Mouse (Mus musculus): Measurements from ENCODE around the gene Eif4b. TPM values are rescaled to one million over a fixed set of nuclear protein-coding genes. Genes with fewer than 3 reads are reported as not detected.

Eif4b gene
- polyA plus RNA-seq, 2 experiments: 133 to 199 TPM

DNA sequence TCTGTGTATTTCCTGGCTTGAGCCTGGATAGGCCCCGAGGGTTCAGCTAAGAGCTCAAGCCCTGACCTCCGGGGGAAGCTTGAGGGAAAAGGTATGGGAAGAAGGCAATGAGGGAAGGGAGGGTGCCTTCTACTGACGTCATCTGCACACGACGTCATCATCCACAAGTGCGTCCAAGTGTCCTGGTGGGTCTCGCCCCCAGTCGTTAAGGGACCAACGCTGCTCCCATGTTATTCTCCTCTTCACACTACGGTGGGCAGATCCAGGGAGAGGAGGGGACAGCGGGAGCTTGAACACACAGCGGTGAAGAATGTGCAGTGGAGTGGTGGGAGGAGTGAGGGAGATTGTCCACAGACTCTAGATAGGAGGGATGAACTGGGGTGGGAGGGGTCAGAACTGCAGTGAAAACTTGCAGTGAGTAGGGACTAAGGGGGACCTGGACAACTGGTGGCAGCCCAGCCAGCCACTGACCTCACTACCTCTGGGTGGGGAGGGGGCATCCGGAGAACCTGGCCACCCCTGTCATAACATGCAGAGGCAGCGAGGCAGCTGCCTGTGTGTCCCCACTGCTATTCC lies 29.9 kb downstream of the Eif4b start:
- ATAC-seq (ENCODE audit: low FRiP score, low read depth): no peak

DNA sequence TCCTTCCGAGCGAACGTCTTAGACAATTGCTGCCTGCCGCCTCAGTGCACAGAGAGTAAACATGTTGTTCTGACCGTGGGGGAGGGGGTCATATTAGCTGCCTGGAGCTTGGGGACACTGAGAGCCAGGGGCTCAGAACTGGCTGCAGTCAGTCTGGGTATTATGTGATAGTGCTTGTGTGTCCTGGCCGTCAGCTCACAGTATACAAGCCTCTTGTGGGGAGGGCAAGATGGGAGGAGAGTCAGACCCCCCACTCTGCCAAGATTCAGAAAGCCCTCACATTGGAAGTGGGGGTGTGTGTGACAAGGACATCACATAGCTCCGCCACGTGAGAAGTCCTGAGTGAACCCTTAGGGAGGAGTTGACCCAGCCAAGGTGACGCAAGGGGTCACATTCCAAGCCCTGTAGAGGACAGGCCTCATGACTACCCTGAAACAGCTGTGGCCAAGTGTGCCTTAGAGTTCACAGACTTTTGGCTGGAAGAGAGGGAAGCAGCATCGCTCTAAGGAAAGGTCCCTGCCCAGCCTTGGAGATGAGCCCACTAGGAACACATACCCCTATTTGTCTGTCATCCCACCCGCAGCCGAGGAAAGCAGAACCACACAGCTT lies 30.5 kb downstream of the Eif4b start:
- TF ChIP-seq POLR2A (IDR thresholded peaks at IDR 0.05; ENCODE audit: borderline replicate concordance, extremely low read depth, insufficient read depth, insufficient read length): no peak
- no peaks in the 10 kb centered on the region for H3K27me3 ChIP-seq (ENCODE audit: control insufficient read depth, insufficient read depth, low read length)
- peaks cover 34% of the 10 kb centered on the region for H3K36me3 ChIP-seq (ENCODE audit: control insufficient read depth, insufficient read depth, low read length)
- H3K9me3 ChIP-seq (ENCODE audit: control insufficient read depth, low read length): no peaks in the 10 kb centered on the region
- H3K4me1 ChIP-seq (ENCODE audit: control insufficient read depth, insufficient read depth, low read length): peaks cover 66% of the 10 kb centered on the region
- 24% methylated on average over 12 of the region's 12 CpGs for WGBS
- H3K4me3 ChIP-seq (replicated peaks; ENCODE audit: low read length): peak overlapping the region; percentile 59
- peak overlapping the region; percentile 78 for H3K4me2 ChIP-seq (replicated peaks; ENCODE audit: low read depth, low read length, severe bottlenecking)
- no peak for DNase-seq (ENCODE audit: low spot score)
- H3K9ac ChIP-seq (ENCODE audit: low read depth, low read length, severe bottlenecking): peak overlapping the region; percentile 64
- H3K27ac ChIP-seq (replicated peaks; ENCODE audit: low read depth, low read length): peak overlapping the region; percentile 97
- ATAC-seq (ENCODE audit: low FRiP score, low read depth): no peak

More for the DNA sequence above, 29.9 kb downstream of the Eif4b start:
- Histone ChIP-seq H3K36me3 (ENCODE audit: control insufficient read depth, insufficient read depth, low read length) (peaks cover 28% of the 10 kb centered on the region), H3K4me1 (ENCODE audit: control insufficient read depth, insufficient read depth, low read length) (peaks cover 66% of the 10 kb centered on the region), H3K4me3 (replicated peaks; ENCODE audit: low read length) (peak overlapping the region; percentile 59), H3K4me2 (replicated peaks; ENCODE audit: low read depth, low read length, severe bottlenecking) (peak overlapping the region; percentile 78), H3K27me3 (ENCODE audit: control insufficient read depth, insufficient read depth, low read length) (no peaks in the 10 kb centered on the region), H3K27ac (replicated peaks; ENCODE audit: low read depth, low read length) (peak overlapping the region; percentile 97), H3K9ac (ENCODE audit: low read depth, low read length, severe bottlenecking) (peak overlapping the region; percentile 64), H3K9me3 (ENCODE audit: control insufficient read depth, low read length) (no peaks in the 10 kb centered on the region)
- 5% methylated on average over 13 of the region's 14 CpGs for WGBS
- DNase-seq (ENCODE audit: low spot score): peak; percentile 39
- no peak for TF ChIP-seq POLR2A (IDR thresholded peaks at IDR 0.05; ENCODE audit: borderline replicate concordance, extremely low read depth, insufficient read depth, insufficient read length)

- H3K9ac ChIP-seq (ENCODE audit: low read depth, low read length, severe bottlenecking): no peak overlapping the region
- 57% methylated on average over 5 of the region's 5 CpGs for WGBS
- H3K36me3 ChIP-seq (ENCODE audit: control insufficient read depth, insufficient read depth, low read length): peaks cover 47% of the 10 kb centered on the region
- H3K27ac ChIP-seq (replicated peaks; ENCODE audit: low read depth, low read length): peak overlapping the region; percentile 73
- peak overlapping the region; percentile 78 for H3K4me2 ChIP-seq (replicated peaks; ENCODE audit: low read depth, low read length, severe bottlenecking)
- TF ChIP-seq POLR2A (IDR thresholded peaks at IDR 0.05; ENCODE audit: borderline replicate concordance, extremely low read depth, insufficient read depth, insufficient read length): no peak
- peak overlapping the region; percentile 33 for H3K4me3 ChIP-seq (replicated peaks; ENCODE audit: low read length)
- no peak for ATAC-seq (ENCODE audit: low FRiP score, low read depth)
- H3K27me3 ChIP-seq (ENCODE audit: control insufficient read depth, insufficient read depth, low read length): no peaks in the 10 kb centered on the region
- H3K9me3 ChIP-seq (ENCODE audit: control insufficient read depth, low read length): no peaks in the 10 kb centered on the region
- peaks cover 63% of the 10 kb centered on the region for H3K4me1 ChIP-seq (ENCODE audit: control insufficient read depth, insufficient read depth, low read length)
- no peak for DNase-seq (ENCODE audit: low spot score)
Observed at GRCm38 (mm10) chr15:102105360-102105759, 31.8 kb downstream of the Eif4b start.

GRCm38 (mm10) chr15:102105764-102106730 lies 32.5 kb downstream of the Eif4b start:
- Histone ChIP-seq H3K9ac (ENCODE audit: low read depth, low read length, severe bottlenecking) (peak overlapping the region; percentile 31; the same call in 1 of the 2 replicates), H3K9me3 (ENCODE audit: control insufficient read depth, low read length) (no peaks in the 10 kb centered on the region), H3K4me2 (replicated peaks; ENCODE audit: low read depth, low read length, severe bottlenecking) (peak overlapping the region; percentile 78), H3K36me3 (ENCODE audit: control insufficient read depth, insufficient read depth, low read length) (peaks cover 54% of the 10 kb centered on the region), H3K4me3 (replicated peaks; ENCODE audit: low read length) (peak overlapping the region; percentile 33), H3K4me1 (ENCODE audit: control insufficient read depth, insufficient read depth, low read length) (peaks cover 60% of the 10 kb centered on the region), H3K27me3 (ENCODE audit: control insufficient read depth, insufficient read depth, low read length) (no peaks in the 10 kb centered on the region), H3K27ac (replicated peaks; ENCODE audit: low read depth, low read length) (peak overlapping the region; percentile 74)
- ATAC-seq (ENCODE audit: low FRiP score, low read depth): peak; percentile 10; the same call in 1 of the 2 replicates
- 25% methylated on average over 18 of the region's 18 CpGs for WGBS
- no peak for TF ChIP-seq POLR2A (IDR thresholded peaks at IDR 0.05; ENCODE audit: borderline replicate concordance, extremely low read depth, insufficient read depth, insufficient read length)
- peak; percentile 34 for DNase-seq (ENCODE audit: low spot score)
